Mouse (Mus musculus) MEL (cell line): ENCODE measurements around the gene Dagla.

ENCODE experiments used
- CTCF ChIP-seq, 3 experiments: IDR thresholded peaks in 2 of 3; conservative IDR thresholded peaks in 1 of 3; 2 replicates each; pipeline ENCODE4 v1.5.1; 2011 to 2012; ENCODE audit warnings: low read length in 3 of 3, low read depth in 2 of 3, mild to moderate bottlenecking in 2 of 3, improper control_type of control experiment in 1 of 3, inconsistent platforms in 1 of 3, mixed read lengths in 1 of 3, moderate library complexity in 1 of 3; ENCODE audit not compliant: control insufficient read depth in 1 of 3, insufficient read depth in 1 of 3, poor library complexity in 1 of 3, severe bottlenecking in 1 of 3
- GATA1 ChIP-seq: IDR thresholded peaks from 2 replicates; pipeline ENCODE4 v1.6.1; 2011; ENCODE audit warnings: low read depth, low read length, improper control_type of control experiment
- MYC ChIP-seq: IDR thresholded peaks from 2 replicates; pipeline ENCODE4 v1.6.1; 2011; ENCODE audit warnings: low read depth, mild to moderate bottlenecking, low read length, improper control_type of control experiment, moderate library complexity
- POLR2A ChIP-seq, 2 experiments: IDR thresholded peaks; 2 replicates each; pipeline ENCODE4 v1.6.1; 2011 to 2012; ENCODE audit warnings: low read length in 2 of 2, mild to moderate bottlenecking in 2 of 2, control low read depth in 1 of 2, improper control_type of control experiment in 1 of 2, low read depth in 1 of 2, moderate library complexity in 1 of 2; ENCODE audit not compliant: control insufficient read depth in 1 of 2, insufficient read depth in 1 of 2, poor library complexity in 1 of 2
- SMC3 ChIP-seq: IDR thresholded peaks from 2 replicates; pipeline ENCODE4 v1.6.1; 2011; ENCODE audit warnings: low read depth, low read length, improper control_type of control experiment
- ZNF384 ChIP-seq: IDR thresholded peaks from 2 replicates; pipeline ENCODE4 v1.6.1; 2012; ENCODE audit warnings: low read depth, mild to moderate bottlenecking, inconsistent platforms, low read length, improper control_type of control experiment

DNA sequence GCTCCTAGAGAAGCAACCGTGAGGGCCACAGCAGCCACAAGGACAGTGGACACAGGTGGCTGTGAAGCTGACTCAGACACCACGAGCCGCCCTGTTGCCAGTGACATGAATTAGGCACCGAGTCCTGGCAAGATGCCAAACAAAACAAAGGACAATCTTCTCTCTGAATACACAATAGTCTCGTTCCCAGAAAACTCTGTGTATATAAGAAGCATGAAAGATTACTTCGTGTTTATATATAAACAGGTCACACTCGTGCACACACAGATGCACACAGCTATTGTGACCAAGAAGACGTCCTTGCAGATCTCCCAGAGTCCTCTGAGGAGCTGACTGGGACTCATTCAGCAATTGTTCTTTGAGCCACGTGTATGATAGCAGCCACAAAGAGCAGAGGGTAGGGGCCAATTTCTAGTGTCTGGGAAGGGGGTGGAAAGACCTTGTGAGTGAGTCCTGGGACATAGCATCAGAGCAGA lies 18.7 kb upstream of the Dagla start:
- TF ChIP-seq SMC3 = no peak
- TF ChIP-seq MYC = no peak
- no peak for TF ChIP-seq GATA1
- no peak for TF ChIP-seq POLR2A (IDR thresholded peaks at IDR 0.05; ENCODE audit: control insufficient read depth in 1 of 2, insufficient read depth in 1 of 2, low read depth in 1 of 2, low read length in 2 of 2, poor library complexity in 1 of 2)
- no peak for TF ChIP-seq ZNF384
- no peak for TF ChIP-seq CTCF (IDR thresholded peaks at IDR 0.05 in 2 of 3, conservative IDR thresholded peaks at IDR 0.05 in 1 of 3; ENCODE audit: control insufficient read depth in 1 of 3, insufficient read depth in 1 of 3, low read depth in 2 of 3, low read length in 3 of 3, poor library complexity in 1 of 3, severe bottlenecking in 1 of 3)
